Mouse (Mus musculus) regulatory T cell (primary cell): ENCODE measurements around the gene Galnt16.

Experiments
- in situ Hi-C: fragments of 300-600 bp; cut with MboI, MseI; formaldehyde crosslinking; loops from one replicate; pipeline ENCODE4 v1.15.1; 2025; ENCODE audit warnings: high pct_unique_total_duplicates

The Galnt16 gene

DNA sequence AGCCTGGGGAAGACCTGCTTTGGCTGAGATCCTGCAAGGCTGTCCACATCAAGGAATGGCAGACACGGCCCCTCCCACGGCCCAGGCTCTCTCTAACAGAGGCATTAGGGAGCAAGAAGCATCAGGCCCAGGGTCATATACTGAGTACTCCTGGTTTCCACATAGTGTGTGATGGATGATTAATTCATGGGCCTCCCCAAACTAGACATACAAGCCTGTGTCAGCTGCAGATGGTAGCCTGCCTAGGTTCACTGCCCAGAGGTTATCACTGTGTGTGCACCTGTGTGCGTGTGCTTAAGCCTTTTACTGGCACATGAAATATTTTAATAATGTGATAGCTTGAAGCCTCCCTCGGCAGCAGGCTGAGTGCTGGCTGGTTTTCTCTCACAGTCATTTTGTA lies 77.9 kb downstream of the Galnt16 start:
- in situ Hi-C loops: no loop called here

DNA sequence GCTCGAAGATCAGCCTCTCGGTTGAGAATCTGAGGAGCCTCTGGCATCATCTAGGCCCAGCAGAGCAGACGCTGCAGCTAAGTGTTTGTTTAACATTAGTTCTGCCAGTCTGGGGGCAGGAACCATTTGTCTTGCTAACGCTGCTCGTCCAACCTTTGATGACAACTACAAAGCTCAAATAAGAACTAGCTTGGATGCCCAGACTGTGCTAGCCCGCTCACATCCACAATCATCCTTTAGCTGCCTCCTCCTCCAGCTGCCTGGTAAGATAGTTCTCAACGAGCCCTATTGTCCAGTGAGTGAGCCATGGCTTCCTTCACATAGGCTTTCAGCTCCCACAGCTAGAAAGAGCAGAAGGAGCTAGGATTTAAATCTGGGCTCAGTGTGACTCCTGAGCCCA lies 80.2 kb downstream of the Galnt16 start:
- in situ Hi-C loops: no loop called here

DNA sequence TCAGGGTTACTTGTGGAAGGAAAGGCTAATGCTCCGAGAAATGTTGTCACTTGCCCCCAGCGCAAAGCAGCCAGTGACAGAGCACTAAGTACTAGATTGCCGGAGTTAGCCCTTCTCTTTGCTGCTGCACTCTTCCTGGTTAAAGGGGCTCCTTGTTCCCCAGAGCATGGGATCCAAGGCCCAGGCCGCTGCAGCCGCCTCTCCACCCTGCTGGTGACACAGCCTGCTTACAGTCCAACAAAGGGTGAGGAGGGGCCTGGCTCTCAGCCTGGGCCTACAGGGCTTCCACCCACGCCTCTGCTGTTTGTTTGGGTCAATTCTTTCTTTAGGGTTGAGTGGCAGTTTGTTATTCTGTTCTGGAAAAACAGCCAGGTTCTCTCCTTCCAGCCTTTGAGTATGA lies 80.7 kb downstream of the Galnt16 start:
- in situ Hi-C loops: no loop called here

DNA sequence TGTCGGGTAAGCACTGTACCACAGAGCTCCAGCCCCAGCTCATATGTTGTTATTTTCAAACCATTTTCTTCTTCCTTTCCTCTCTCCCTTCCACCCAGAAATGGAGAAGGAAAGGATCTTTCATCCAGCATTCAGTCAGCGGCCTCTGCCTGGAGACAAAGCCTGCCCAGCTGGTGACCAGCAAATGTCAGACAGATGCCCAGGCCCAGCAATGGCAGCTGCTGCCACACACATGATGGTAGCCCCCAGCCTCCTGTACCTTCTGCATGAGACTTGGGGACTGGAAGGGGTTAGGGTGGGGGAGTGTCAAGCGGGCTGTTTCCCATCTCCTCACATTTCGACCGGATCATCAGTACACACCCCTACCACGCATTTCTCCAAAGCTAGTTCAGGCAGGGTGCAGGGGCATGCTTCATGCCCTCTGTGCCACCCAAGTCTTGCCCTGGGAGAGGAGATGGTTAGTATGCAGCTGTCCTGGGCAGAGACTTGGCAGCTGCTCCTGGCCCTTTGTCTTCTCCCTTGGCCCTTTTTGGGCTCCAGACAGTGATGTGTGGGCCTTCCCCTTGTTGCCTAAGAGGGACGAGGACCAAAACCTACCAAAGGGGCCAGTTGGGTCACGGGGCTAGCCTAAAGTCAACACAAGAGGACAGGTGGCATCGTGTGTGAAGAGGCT lies 83.7 kb downstream of the Galnt16 start:
- in situ Hi-C loops: no loop called here

DNA sequence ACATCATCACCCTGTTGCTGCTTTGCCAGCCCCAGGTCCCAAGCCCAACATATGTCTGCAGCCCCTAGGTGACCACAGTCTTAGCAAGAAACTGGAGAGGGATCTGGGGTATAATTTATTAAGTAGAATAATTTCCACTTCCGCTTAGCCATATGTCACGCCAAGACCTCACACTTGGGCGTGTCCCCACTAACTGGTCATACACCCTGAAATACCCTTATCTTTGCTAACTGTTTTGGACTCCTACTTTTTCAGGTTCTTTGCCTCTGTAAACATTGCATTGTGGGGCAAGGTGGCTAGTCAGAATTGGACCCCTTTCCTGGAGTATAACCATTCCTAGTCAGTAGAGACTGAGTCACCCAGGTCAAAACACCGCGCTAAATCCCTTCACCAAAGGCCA lies 84.4 kb downstream of the Galnt16 start:
- in situ Hi-C loops: no loop called here

DNA sequence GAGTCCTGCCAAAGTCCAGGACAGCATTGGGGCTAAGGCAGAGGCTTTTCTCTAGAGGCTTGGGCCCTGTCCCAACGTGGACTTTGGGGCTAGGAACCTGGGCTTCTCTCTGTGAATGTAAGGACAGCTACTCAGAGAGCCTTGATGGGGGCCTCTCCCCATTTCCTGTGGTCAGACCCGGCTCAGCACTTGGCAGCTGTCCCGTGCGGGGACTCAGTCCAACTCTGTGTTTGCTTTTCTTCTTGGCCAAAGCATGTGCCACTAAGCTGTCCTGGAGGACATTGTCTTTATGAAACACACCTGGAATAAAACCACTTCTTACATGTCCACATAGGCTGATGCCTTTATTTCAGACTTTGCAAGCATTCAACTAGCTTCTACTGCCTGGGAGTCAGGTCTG lies 85.5 kb downstream of the Galnt16 start:
- in situ Hi-C loops: no loop called here

DNA sequence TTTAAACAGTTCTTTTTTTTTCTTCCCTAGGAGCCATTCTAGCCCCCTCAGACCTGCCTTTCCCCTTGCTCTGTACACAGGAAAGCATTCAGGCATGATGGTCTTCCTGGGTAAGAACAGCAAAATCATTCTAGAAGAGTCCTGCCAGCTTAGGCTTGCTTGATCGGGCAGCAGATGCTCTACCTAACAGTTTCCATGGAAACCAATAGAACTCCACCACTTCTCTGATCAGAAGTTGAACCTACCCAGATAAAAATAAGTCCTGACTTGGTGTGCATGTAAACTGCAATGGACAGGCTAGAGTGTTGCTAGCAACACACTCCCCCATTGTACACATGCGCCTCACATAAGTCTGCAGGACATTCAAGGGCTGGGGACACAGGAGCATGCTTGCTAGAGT lies 86.1 kb downstream of the Galnt16 start:
- in situ Hi-C loops: no loop called here

DNA sequence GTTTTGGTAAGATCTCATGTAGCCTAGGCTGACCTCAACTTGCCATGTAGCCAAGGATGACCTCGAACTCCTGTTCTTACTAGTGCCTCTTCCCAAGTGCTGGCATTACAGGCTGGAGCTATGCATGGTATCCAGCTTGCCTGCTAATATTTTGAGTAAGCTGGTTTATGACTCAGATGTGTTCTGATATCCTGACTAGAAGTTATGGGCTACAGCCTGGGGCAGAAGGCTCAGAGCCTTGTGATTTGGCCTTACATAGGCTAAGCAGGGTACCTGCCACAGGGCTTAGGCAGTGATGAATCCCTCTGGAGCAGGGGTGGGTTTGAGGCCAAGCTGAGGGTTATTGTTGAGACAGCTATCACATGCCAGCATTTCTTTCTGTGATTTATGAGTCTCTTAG lies 90.5 kb downstream of the Galnt16 start:
- in situ Hi-C loops: no loop called here

DNA sequence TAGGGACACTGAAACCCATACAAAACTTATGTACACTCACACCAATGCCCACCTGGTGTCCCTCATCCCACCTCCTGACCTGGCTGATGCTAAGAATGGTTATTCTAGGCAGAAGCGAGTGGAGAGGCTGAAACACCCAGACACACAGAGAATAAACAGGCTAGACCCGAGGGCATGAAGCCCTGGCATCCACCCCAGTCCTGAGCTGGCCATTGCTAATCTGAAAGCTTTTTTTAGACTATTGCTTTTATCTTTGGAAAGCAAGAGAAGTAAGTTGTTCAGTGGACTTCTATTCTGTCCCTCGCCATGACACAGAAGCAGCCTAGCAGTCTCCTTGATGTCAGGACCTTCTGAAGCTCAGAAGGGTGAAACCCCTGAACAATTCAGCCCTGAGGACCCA lies 91.9 kb downstream of the Galnt16 start:
- in situ Hi-C loops: no loop called here

DNA sequence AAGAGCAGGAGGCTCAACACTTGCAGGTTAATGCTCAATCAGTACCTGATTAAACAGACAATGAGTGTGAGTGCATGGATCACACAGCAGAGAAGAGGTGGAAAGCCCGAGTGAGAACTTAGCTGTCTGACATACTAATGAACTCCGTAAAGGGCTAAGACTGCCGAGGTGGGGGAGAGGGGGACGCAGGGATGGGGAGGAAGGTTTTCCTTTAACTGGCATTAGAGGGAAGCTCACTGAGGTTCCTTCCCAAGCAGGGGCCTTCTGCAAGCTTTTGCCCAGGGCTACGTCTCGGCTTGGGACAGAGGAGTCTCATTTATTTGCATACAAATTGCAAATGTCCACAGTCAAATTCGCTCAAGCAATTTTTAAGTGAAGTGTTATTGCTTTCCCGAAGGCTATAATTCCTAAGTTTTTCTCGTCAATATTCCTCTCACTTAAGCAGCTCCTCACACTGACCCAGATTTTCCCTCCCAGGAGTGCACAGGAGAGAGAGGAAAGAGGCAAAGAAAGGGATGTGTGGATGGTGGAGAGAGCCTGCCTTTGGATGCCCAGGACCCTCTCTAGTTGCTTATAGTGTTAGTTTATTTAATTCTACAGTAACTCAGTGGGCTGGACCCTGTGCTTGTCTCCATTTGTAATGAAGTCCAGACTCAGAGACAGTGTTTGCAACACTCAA lies 94.2 kb downstream of the Galnt16 start:
- in situ Hi-C loops: no loop called here

DNA sequence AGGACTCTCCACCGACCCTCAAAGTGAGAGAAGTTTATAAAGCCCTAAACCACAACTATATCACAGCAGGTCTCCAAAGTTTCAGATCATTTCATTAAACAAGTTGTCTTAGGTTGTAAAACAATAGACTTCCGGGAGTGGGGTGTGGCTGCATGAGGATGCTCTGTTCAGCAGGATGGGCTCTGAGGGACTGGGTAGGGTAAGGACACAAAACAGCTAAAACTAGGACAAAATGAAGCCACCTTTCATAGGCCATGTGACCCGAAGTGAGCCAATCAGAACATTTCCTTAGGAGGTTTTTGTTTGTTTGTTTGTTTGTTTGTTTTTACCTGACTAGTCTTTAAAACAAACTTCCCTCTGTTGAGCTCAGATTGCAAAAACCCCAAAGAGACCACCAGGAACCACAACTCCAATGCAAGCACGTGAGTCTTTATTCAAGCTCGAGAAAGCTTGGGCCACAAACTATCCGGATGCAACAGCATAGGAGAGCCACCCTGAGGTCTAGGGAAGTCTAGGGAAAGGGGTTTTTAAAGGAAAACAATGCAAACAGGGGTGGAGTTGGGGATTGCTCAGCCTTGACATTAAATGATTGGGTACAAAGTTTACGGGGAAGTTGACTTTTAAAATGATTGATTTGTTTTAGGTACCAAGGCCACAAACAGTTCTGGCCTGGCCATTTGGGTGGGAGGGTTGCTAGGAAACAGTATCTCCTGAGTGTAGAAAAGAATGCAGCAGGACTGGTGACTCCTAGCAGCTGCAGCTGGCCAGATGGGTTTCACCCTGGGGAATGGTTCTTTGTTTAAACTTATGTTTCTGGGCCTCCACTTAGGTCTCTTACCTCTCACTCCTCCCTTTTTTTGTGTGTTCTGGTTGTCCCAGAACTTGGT lies 97.5 kb downstream of the Galnt16 start:
- in situ Hi-C loops: no loop called here

DNA sequence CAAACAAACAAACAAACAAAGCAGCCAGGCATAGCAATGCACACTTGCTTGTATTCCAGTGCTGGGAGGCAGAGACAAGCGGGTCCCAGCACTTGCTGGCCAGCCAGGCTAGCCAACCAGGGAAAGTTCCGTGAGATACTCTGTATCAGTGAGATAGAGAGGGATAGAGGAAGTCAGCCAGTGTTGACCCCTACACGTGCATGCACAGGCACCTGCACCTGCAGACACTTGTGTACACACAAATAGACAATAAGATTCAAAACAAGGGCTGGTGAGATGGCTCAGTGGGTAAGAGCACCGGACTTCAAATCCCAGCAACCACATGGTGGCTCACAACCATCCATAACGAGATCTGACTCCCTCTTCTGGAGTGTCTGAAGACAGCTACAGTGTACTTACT lies 102.4 kb downstream of the Galnt16 start:
- in situ Hi-C loops: no loop called here

DNA sequence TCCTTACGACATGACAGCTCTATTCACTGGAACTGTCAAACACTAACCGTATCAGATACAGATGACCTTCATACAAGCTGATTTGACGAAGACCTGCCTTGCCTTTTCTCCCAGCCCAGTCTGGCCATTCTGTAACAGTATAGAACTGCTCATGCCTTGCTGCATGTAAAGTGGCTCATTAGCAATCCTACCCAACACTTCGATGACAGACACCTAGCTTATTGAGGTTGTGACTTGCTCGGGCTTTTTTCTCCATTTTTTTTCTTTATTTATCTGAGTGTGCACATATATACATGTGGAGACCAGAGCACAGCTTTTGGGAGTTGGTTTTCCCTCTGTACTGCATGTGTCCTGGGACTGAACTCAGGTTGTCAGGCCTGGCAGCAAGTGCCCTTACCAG lies 113.7 kb downstream of the Galnt16 start:
- in situ Hi-C loops: loop anchor here (10.0 to 25.0 kb wide), 2 partner anchors 469 to 1753 kb away; no protein-coding TSS in a partner anchor

DNA sequence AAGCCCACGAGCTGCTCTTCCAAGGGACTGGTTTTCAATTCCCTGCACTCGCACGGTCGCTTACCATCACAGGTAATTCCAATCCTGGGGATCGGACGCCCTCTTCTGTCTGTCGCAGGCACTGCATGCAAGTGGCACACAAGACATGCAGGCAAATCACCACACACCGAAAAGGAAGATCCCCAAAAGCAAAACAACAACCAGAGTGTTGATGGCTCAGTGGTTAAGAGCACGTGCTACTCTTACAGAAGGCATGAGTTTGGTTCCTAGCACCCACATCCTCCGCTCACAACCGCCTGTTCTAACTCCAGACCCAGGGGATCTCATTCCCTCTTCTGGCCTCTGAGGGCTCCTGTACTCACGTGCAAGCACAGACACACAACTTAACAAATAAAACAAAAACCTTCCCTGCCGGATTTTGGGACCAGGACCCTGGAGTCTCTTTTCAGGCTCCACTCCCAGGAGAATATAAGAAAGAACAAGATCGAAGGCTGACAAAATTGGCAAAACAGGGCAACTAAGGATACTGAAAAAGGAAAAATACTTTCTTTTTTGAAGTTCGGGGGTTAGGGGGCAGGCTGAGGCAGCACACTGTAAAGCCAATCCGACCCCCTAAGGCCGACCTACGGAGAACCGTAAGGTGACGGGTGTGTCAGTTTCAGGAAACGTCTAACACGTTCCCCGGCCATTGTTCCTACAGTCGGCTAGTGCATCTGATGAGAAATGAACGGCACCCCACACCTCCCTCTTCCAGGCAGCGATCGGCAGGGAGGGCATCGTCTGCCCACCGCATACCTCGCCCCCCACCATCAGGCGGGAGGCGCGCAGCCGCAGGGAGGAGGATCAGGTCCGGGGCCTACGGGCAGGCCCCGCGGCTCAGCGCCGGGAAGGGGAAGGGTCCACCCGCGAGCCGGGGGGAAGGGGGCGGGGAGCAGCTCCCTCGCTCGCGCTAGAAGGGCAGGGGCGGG lies 124.9 kb downstream of the Galnt16 start:
- in situ Hi-C loops: loop anchor here (25.0 kb wide), 1 partner anchor 481 kb away; no protein-coding TSS in a partner anchor

DNA sequence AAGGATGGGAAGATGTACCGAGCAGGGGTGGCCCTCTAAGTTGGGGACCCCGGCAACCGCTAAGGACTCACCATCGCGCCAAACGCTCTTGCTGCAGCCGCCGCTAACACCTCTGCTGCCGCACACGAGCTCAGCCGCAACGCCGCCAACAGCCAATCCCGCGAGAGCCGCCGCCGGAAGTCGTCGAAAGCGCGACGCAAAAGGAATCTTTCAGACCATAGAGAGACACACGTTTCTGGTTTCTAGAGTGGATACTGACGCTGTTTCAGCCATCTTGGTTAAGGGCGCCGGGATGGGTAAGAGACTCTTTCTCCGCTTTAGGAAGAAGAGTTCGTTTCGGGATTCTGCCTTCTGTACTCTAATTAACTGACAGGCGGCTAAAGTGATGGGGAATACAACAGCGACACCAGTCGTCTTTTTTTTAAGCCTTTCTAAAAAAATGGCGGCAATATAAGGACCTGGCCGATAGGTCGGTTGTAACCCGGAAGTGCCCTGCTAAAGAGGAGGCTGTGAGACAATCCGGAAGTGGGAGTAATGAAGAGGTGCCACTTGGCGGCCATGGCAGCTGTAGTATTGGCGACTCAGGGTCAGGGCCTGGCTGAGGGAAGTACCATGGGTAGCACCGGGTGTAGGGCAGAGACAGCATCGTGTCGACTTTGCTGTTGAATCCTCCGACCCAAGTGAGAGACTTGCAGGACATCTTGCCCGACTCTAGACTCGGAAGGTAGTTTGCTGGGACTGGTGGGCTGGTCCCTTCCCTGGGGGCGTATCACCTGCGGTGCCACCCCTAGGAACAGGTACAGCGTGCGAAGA lies 125.8 kb downstream of the Galnt16 start, which contains the start of the genes Slc39a9 and Erh:
TSS of gene Slc39a9 (plus strand) at position 191 of the 813 bp plus-strand sequence.
TSS of gene Erh (minus strand) at position 649 of the 813 bp plus-strand sequence.
- in situ Hi-C loops: loop anchor here (25.0 kb wide), 1 partner anchor 482 kb away; no protein-coding TSS in a partner anchor

DNA sequence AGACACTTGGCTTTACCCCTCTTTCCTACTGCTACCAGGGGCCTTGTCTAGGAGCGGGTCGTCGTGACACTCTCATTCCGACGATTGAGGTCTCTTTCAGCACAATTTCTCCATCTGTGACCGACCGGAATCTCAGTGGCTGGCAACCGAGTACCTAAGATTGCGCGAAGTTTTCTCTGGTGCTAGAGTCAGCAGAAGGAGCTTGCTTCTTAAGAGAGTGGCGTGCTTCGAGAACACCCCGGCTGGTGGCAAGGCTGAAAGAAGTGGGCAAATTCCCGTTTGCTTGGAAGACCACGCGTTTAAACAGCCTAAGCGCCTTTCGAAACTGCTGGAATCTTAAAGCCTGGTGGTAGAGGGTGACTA lies 126.4 kb downstream of the Galnt16 start:
- in situ Hi-C loops: loop anchor here (25.0 kb wide), 1 partner anchor 482 kb away; no protein-coding TSS in a partner anchor

DNA sequence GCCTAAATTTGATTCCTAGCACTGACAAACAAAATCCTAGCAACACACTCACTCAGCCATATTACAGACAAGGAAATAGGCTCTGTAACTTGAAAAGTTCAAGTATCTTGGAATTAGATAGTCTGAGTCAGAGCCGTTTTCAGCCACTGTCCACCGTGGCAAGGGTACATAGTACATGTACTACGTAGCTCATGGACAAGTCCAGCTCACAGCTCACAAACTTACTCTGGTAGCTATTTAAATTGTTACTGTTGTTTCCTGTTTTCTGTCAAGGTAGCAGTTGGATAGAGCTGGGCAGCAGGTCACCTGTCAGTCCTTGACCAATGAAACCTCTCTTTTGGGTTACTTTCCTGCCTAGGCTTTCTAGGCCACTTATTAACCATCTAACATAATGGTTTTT lies 128.3 kb downstream of the Galnt16 start:
- in situ Hi-C loops: loop anchor here (25.0 kb wide), 1 partner anchor 484 kb away; no protein-coding TSS in a partner anchor

DNA sequence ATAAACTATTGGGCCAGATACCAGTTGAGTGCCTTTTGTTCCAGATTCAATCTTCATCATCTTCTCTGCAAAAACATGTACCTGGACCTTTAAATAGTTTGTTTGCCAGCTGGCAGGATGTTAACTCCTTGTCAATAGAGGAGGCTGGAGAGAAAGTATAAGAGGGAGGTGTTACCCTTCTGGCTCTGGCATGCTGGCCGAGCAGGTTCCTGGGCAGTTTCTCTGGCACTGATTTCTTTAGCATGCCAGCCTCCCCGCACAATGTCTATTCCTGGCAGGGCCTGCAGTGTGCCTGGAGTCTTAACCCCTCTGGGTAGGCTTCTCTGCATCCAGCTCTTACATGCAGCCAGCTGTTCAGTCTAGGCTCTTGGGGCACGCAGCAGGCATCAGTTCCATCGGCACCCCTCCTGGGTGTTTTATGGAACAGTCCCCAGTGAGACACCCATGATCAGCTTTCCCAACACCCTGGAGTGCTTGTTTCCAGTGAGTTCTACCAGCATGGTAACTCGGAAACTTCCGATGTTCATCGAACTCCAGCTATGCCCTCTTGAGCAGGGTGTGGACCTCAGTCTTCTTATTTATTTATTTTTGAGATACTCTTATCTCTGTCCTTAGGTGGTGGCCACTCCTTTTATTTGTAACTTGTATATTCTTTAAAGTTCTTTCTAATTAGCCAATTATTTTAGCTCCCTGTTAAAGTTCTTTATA lies 136.0 kb downstream of the Galnt16 start:
- in situ Hi-C loops: no loop called here

DNA sequence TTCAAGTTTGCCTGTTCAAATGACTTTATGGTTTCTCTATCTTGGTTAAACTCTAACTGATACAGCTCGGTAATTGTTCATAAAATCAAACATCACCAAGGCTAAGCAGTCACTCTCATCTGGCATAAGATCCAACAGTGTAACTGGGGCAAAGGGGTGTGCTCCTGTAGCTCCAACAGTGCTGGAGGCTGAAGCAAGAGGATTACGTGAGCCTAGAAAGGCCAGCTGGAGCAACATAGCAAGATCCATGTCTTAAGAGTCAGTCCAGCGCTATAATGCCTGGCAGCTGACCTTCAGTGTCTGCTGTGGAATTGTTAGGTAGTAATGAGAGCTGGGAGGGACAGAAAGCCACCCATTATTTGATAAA lies 136.6 kb downstream of the Galnt16 start:
- in situ Hi-C loops: no loop called here
